Mouse (Mus musculus) forebrain, embryonic 16.5 days (tissue): Measurements from ENCODE around the gene Rab11fip3. TPM values are rescaled to one million over a fixed set of nuclear protein-coding genes. Genes with fewer than 3 reads are reported as not detected.

Experiments used
- ATAC-seq: fragments of 200-750 bp; cut with Nextera tagmentation; 2 replicates; pipeline ENCODE4 v1.8.0; 2017; ENCODE audit warnings: mild to moderate bottlenecking, moderate library complexity
- H3K27ac ChIP-seq: fragments of 300-500 bp; sonication (generic); 2 replicates; pipeline ENCODE4 v1.5.1; 2014; ENCODE audit warnings: low read length, control low read depth
- H3K27me3 ChIP-seq: fragments of 300-500 bp; sonication (generic); replicated peaks from 2 replicates; pipeline ENCODE4 v1.6.1; 2014; ENCODE audit warnings: low read length; ENCODE audit not compliant: control insufficient read depth, insufficient read depth
- H3K36me3 ChIP-seq: fragments of 300-500 bp; sonication (generic); 2 replicates; pipeline ENCODE4 v1.6.1; 2014; ENCODE audit not compliant: control insufficient read depth, insufficient read depth
- H3K4me1 ChIP-seq: fragments of 300-500 bp; sonication (generic); replicated peaks from 2 replicates; pipeline ENCODE4 v1.6.1; 2014; ENCODE audit warnings: low read length; ENCODE audit not compliant: control insufficient read depth, insufficient read depth
- H3K4me2 ChIP-seq: fragments of 300-500 bp; sonication (generic); 2 replicates; pipeline ENCODE4 v1.6.1; 2014; ENCODE audit warnings: mild to moderate bottlenecking, low read length, control low read depth
- H3K4me3 ChIP-seq: fragments of 300-500 bp; sonication (generic); replicated peaks from 2 replicates; pipeline ENCODE4 v1.5.1; 2014; ENCODE audit warnings: mild to moderate bottlenecking, low read length, control low read depth
- H3K9ac ChIP-seq: fragments of 300-500 bp; sonication (generic); replicated peaks from 2 replicates; pipeline ENCODE4 v1.6.1; 2014; ENCODE audit warnings: low read depth, low read length, control low read depth
- H3K9me3 ChIP-seq: fragments of 300-500 bp; sonication (generic); 2 replicates; pipeline ENCODE4 v1.6.1; 2016; ENCODE audit warnings: low read length; ENCODE audit not compliant: control insufficient read depth
- WGBS: fragments of 180-500 bp; shearing (Covaris S2); extraction: QIAGEN DNeasy Blood & Tissue Kit; methylation state at CpG from one replicate; pipeline ENCODE4 v1.1.7; 2014; 5-methylcytosine and 5-hydroxymethylcytosine counted together
- polyA plus RNA-seq: library from polyadenylated mRNA; unstranded; fragments of >200 nt; fragmentation: Nextera tagmentation; extraction: Ambion mirVana; gene quantifications from 2 replicates; pipeline ENCODE4 v1.2.1, GENCODE M21; 2015

The Rab11fip3 gene
- polyA plus RNA-seq, 1 experiment from 2014 or later, result 39.9 TPM

DNA sequence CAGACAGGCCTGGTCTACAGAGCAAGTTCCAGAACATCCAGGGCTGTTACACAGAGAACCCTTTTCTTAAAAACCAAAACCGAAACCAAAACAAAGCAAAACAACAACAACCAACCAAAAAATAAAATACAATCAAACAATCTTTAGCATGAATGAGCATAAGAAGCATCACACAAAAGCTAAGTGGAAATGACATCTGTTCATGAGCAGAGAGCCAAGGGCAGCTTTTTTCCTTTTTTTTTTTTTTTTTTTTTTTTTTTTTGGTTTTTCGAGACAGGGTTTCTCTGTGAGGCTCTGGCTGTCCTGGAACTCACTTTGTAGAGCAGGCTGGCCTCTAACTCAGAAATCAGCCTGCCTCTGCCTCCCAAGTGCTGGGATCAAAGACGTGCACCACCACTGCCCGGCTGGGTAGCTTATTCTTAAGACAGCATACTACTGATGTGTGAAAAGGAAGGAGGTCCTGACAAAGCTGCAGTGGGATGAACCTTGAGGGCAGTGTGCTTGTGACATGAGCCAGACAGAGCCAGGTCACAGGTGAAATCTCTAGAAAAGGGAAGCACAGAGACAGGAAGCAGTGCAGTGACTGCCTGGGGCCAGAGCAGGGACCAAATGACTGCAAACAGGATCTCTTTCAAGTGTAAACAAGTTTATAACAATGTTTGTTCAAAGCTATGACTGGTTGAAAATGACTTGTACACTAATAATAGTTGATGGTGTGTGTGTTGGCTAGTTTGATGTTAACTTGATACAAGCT is 98.2 kb downstream of the Rab11fip3 start:
- Histone ChIP-seq H3K4me1 (peaks cover 3% of the 10 kb centered on the region; the same call in 1 of the 2 replicates), H3K9me3 (no peaks in the 10 kb centered on the region), H3K4me3 (no peak overlapping the region), H3K9ac (no peak overlapping the region), H3K27ac (peak overlapping the region; percentile 34; the same call in 1 of the 2 replicates), H3K36me3 (no peaks in the 10 kb centered on the region), H3K27me3 (no peaks in the 10 kb centered on the region), H3K4me2 (no peak overlapping the region)
- WGBS, result 79% methylated on average over 4 of the region's 4 CpGs
- no peak for ATAC-seq

DNA sequence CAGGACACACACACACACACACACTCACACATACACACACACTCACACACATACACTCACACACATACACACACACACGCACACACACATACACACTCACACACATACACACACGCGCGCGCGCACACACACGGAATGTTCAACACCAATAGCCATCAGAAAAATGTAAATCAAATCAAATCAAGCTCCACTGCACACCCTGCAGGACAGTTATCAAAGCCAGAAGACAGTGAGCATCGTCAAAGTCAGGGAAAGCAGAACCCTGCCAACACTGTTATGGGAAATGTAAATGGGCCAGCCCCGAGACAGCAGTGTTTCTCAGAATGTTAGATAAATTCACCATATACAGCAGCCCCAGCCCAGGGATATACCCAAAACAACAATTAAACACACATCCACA is 98.9 kb downstream of the Rab11fip3 start:
- H3K4me3 ChIP-seq, result no peak overlapping the region
- H3K4me1 ChIP-seq, result peaks cover 3% of the 10 kb centered on the region; the same call in 1 of the 2 replicates
- H3K27me3 ChIP-seq, result no peaks in the 10 kb centered on the region
- 0 out of 2 replicates have a peak overlapping the region, but pooled peaks have one; percentile 34 for H3K27ac ChIP-seq
- ATAC-seq, result peak; percentile 58
- no peaks in the 10 kb centered on the region for H3K36me3 ChIP-seq
- H3K9ac ChIP-seq, result no peak overlapping the region
- H3K4me2 ChIP-seq, result no peak overlapping the region
- no peaks in the 10 kb centered on the region for H3K9me3 ChIP-seq
- WGBS, result 86% methylated on average over 9 of the region's 9 CpGs

DNA sequence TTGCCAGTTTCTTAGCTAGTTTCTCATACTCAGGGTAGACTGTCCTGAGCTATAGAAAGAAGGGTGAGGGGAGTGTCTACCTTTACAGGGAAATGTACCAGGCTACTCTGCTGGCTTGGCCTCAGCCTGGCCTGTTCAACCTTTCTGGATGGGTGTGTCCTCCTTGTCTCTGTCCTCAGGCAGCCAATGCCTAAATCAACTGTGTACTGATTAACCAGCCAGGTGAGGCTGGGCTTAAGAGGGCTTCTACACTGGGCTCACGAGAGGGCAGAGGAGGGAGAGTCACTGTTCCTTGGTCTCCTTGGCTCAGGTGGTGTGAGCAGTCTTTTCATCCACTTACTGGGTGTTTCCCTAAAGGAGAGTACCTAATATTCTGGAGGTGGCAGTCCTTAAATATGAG is 101.2 kb downstream of the Rab11fip3 start:
- Histone ChIP-seq H3K27ac (no peak overlapping the region), H3K4me1 (peaks cover 3% of the 10 kb centered on the region; the same call in 1 of the 2 replicates), H3K27me3 (no peaks in the 10 kb centered on the region), H3K9ac (no peak overlapping the region), H3K36me3 (no peaks in the 10 kb centered on the region), H3K9me3 (no peaks in the 10 kb centered on the region), H3K4me2 (no peak overlapping the region), H3K4me3 (no peak overlapping the region)
- WGBS, result 86% methylated on average over 1 of the region's 1 CpGs
- no peak for ATAC-seq

DNA sequence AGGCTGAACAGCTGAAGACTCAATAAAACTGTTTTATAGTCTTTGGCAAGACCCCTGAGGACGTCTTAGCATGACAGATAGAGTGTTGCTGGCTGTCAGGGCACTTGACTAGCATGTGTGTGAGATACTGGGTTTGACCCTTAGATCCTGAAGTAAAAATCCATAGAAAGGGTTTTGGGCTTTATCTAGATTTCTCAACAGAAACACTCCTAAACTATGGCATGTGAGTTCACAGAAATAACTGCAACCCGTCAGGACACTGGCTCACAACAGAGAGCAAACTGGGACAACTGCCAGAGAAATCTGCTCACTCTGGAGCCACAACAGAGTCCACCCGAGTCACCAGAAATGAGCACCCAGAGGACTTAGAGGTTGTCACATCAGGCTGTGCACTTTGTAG is 101.7 kb downstream of the Rab11fip3 start:
- Histone ChIP-seq H3K27ac (no peak overlapping the region), H3K4me2 (no peak overlapping the region), H3K36me3 (no peaks in the 10 kb centered on the region), H3K4me3 (no peak overlapping the region), H3K27me3 (no peaks in the 10 kb centered on the region), H3K9me3 (no peaks in the 10 kb centered on the region), H3K4me1 (peaks cover 3% of the 10 kb centered on the region; the same call in 1 of the 2 replicates), H3K9ac (no peak overlapping the region)
- WGBS, result 54% methylated on average over 3 of the region's 3 CpGs
- ATAC-seq, result no peak

DNA sequence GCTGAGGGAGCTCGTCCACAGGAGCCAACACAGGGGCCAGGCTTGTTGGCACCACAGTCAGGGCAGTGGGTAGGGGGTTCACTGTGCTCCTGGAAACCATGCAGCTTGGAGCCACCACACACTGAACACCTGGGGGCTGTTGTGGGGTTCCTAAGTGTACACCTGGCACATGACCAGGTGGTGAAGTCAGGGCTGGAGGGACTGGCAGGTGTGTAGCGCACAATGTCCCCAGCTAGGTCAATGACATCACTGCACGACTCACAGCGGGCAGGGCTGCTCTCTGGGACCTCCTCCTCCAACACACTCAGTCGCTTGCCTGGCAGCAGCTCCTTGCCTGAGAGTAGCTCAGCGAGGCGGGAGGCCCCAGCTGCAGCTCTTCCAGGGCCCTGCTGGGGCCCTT is 105.1 kb downstream of the Rab11fip3 start:
- no peak overlapping the region for H3K27ac ChIP-seq
- H3K4me3 ChIP-seq, result no peak overlapping the region
- H3K9me3 ChIP-seq, result no peaks in the 10 kb centered on the region
- peaks cover 3% of the 10 kb centered on the region; the same call in 1 of the 2 replicates for H3K4me1 ChIP-seq
- H3K36me3 ChIP-seq, result no peaks in the 10 kb centered on the region
- WGBS, result 81% methylated on average over 7 of the region's 7 CpGs
- H3K27me3 ChIP-seq, result no peaks in the 10 kb centered on the region
- no peak for ATAC-seq
- no peak overlapping the region for H3K9ac ChIP-seq
- H3K4me2 ChIP-seq, result no peak overlapping the region

DNA sequence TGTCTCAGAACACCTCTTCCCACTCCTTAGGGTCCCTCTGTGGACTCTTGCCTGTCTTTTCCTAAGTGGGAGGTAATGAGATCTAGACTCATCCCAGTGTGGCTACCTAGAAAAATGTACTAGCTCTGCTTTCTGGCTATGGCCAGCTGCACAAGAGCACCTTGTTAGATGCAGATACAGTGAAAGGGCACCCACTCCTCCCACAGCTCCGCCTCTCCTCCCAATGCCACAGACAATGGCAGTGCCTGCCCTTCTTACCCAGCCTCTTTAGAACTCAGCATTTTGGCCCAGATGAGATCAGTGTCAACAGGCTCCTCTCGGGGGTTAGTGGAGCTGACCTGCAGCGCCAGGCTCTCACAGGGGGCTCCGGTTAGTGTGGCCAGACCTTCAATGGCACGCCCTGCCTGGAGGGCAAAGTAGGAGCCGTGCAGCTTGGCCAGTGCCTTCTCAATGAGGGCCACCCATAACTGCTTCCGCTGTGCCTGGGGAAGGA is 106.9 kb downstream of the Rab11fip3 start:
- Histone ChIP-seq H3K9ac (no peak overlapping the region), H3K27me3 (no peaks in the 10 kb centered on the region), H3K4me1 (0 out of 2 replicates have a peak, but pooled peaks cover 4% of the 10 kb centered on the region), H3K36me3 (no peaks in the 10 kb centered on the region), H3K4me3 (no peak overlapping the region), H3K27ac (no peak overlapping the region), H3K9me3 (no peaks in the 10 kb centered on the region), H3K4me2 (no peak overlapping the region)
- WGBS, result 90% methylated on average over 7 of the region's 7 CpGs
- no peak for ATAC-seq

DNA sequence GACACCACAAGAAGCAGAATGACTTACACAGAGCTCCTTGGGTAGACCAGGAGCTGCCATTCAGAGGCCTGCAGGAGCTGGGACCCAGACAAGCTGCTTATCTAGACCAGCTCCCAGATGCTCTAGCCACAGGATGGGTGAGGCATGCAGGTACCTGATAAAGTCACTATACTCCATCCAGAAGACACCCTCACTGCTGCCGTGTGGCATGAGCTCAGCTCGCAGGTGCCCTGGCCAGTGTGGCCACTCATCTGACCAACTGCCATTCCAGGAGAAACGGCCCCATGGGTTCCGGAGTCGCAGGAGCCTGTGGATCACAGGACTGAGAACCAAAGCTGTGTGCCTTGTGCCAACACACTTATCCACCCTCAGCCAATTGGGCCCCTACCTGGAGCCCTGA is 107.8 kb downstream of the Rab11fip3 start:
- H3K36me3 ChIP-seq, result no peaks in the 10 kb centered on the region
- no peaks in the 10 kb centered on the region for H3K9me3 ChIP-seq
- 0 out of 2 replicates have a peak, but pooled peaks cover 4% of the 10 kb centered on the region for H3K4me1 ChIP-seq
- H3K4me3 ChIP-seq, result no peak overlapping the region
- H3K27me3 ChIP-seq, result no peaks in the 10 kb centered on the region
- ATAC-seq, result no peak
- no peak overlapping the region for H3K27ac ChIP-seq
- no peak overlapping the region for H3K4me2 ChIP-seq
- 98% methylated on average over 5 of the region's 5 CpGs for WGBS
- H3K9ac ChIP-seq, result no peak overlapping the region

DNA sequence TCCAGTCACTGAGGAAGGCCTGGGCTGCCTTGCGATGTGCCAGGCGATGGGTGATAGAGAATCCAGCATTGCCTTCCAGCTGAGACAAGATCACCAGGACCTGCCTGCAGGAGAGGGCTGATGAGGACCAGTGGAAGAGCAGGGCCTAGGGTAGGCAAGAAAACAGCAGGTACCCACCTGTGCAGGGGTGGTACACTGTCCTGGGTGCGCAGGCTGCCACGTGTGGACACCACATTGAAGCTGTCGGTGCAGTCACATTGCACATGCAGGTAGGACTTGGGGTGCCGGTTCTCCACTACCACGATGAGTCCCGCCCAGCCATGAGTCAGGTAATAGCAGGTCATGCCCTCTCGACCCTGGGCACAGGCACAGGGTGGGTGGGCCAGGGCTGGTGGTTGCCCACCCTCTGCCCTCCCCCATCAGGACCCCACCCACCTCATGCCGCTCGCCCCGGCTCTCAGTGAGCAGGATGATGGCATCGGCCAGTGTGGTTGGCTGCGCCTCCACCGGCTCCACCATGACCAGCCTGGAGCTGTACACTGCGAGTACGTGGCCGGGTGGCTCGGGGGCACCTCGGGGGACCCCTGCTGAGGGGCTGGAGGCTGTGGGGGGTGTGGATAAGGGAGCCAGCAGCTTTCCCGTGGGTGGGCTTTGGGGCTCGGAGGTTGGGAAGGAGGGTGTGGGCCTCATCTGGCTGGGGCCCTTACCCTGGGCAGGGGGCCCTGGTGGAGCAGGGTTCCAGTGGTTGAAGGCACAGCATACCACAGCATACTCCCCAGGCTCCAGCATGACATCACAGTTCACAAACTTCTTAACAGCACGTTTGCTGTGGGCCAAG is 109.5 kb downstream of the Rab11fip3 start:
- Histone ChIP-seq H3K27ac (no peak overlapping the region), H3K4me2 (no peak overlapping the region), H3K36me3 (no peaks in the 10 kb centered on the region; the same call in 1 of the 2 replicates), H3K9ac (no peak overlapping the region), H3K4me1 (0 out of 2 replicates have a peak, but pooled peaks cover 4% of the 10 kb centered on the region), H3K9me3 (no peaks in the 10 kb centered on the region), H3K27me3 (no peaks in the 10 kb centered on the region), H3K4me3 (no peak overlapping the region)
- 92% methylated on average over 23 of the region's 23 CpGs for WGBS
- no peak for ATAC-seq
